Mouse (Mus musculus) liver, postnatal 0 days (tissue): Measurements from ENCODE around the gene Shmt2. TPM values are rescaled to one million over a fixed set of nuclear protein-coding genes. Genes with fewer than 3 reads are reported as not detected.
A peak's percentile ranks its signal among the peaks of the same experiment; 100 is the strongest.

ENCODE experiments used
- ATAC-seq: fragments of 200-750 bp; cut with Nextera tagmentation; 2 replicates; pipeline ENCODE4 v1.8.0; 2017; ENCODE audit warnings: mild to moderate bottlenecking, moderate library complexity
- DNase-seq: peaks from one replicate; pipeline ENCODE4 v3.0.0-alpha.2; 2016
- H3K27ac ChIP-seq: fragments of 300-500 bp; sonication (generic); 2 replicates; pipeline ENCODE4 v1.5.1; 2014; ENCODE audit warnings: antibody characterized with exemption, moderate library complexity, mild to moderate bottlenecking, low read depth
- H3K27me3 ChIP-seq: fragments of 300-500 bp; sonication (generic); 2 replicates; pipeline ENCODE4 v1.6.1; 2014; ENCODE audit warnings: low read length, control low read depth, mixed read lengths; ENCODE audit not compliant: insufficient read depth
- H3K36me3 ChIP-seq: fragments of 300-500 bp; sonication (generic); replicated peaks from 2 replicates; pipeline ENCODE4 v1.6.1; 2014; ENCODE audit warnings: mild to moderate bottlenecking, control low read depth, low read length, moderate library complexity, mixed read lengths; ENCODE audit not compliant: insufficient read depth
- H3K4me1 ChIP-seq: fragments of 300-500 bp; sonication (generic); 2 replicates; pipeline ENCODE4 v1.6.1; 2014; ENCODE audit warnings: antibody characterized with exemption, mild to moderate bottlenecking, control low read depth; ENCODE audit not compliant: insufficient read depth
- H3K4me2 ChIP-seq: fragments of 300-500 bp; sonication (generic); 2 replicates; pipeline ENCODE4 v1.6.1; 2014; ENCODE audit warnings: low read depth, mild to moderate bottlenecking, low read length, moderate library complexity, mixed read lengths
- H3K4me3 ChIP-seq: fragments of 300-500 bp; sonication (generic); 2 replicates; pipeline ENCODE4 v1.5.1; 2014; ENCODE audit warnings: low read depth, low read length
- H3K9ac ChIP-seq: fragments of 300-500 bp; sonication (generic); replicated peaks from 2 replicates; pipeline ENCODE4 v1.6.1; 2014; ENCODE audit warnings: mild to moderate bottlenecking, moderate library complexity
- H3K9me3 ChIP-seq: fragments of 300-500 bp; sonication (generic); 2 replicates; pipeline ENCODE4 v1.6.1; 2016; ENCODE audit warnings: mild to moderate bottlenecking, control low read depth, low read length, mixed read lengths
- CTCF ChIP-seq: sonication (generic); IDR thresholded peaks from 2 replicates; pipeline ENCODE4 v1.5.1; 2016; ENCODE audit warnings: antibody characterized with exemption, low read depth
- EP300 ChIP-seq: IDR thresholded peaks from 2 replicates; pipeline ENCODE4 v1.6.1; 2016; ENCODE audit warnings: antibody characterized with exemption, low read depth, mild to moderate bottlenecking
- WGBS: fragments of 180-500 bp; shearing (Covaris S2); extraction: QIAGEN DNeasy Blood & Tissue Kit; methylation state at CpG from one replicate; pipeline ENCODE4 v1.1.7; 2014; ENCODE audit not compliant: insufficient replicate concordance; 5-methylcytosine and 5-hydroxymethylcytosine counted together
- polyA plus RNA-seq: library from polyadenylated mRNA; unstranded; fragments of >200 nt; fragmentation: Nextera tagmentation; extraction: Ambion mirVana; gene quantifications from 2 replicates; pipeline ENCODE4 v1.2.1, GENCODE M21; 2015

Shmt2 gene
- polyA plus RNA-seq, 1 experiment from 2014 or later: 75.0 TPM

- Histone ChIP-seq H3K4me2 (no peak overlapping the region), H3K27me3 (no peaks in the 10 kb centered on the region), H3K9ac (no peak overlapping the region), H3K27ac (no peak overlapping the region), H3K36me3 (peaks cover 50% of the 10 kb centered on the region), H3K4me1 (no peaks in the 10 kb centered on the region), H3K4me3 (no peak overlapping the region), H3K9me3 (no peaks in the 10 kb centered on the region)
- 83% methylated on average over 20 of the region's 20 CpGs for WGBS
- TF ChIP-seq CTCF (no peak), EP300 (no peak)
- ATAC-seq (no peak), DNase-seq (no peak)
These were observed 22.1 kb upstream of the Shmt2 start for GRCm38 (mm10) chr10:127544375-127544774.

GRCm38 (mm10) chr10:127543916-127544315, 21.7 kb upstream of the Shmt2 start:
- no peak overlapping the region for H3K27ac ChIP-seq
- no peak overlapping the region for H3K9ac ChIP-seq
- H3K9me3 ChIP-seq: no peaks in the 10 kb centered on the region
- H3K36me3 ChIP-seq: peaks cover 49% of the 10 kb centered on the region
- no peak overlapping the region for H3K4me3 ChIP-seq
- TF ChIP-seq CTCF (no peak), EP300 (no peak)
- no peaks in the 10 kb centered on the region for H3K4me1 ChIP-seq
- H3K4me2 ChIP-seq: no peak overlapping the region
- H3K27me3 ChIP-seq: no peaks in the 10 kb centered on the region
- no peak for DNase-seq
- ATAC-seq: no peak
- 67% methylated on average over 3 of the region's 3 CpGs for WGBS

GRCm38 (mm10) chr10:127542720-127543119, 20.5 kb upstream of the Shmt2 start:
- Histone ChIP-seq H3K4me2 (no peak overlapping the region), H3K4me3 (no peak overlapping the region), H3K4me1 (no peaks in the 10 kb centered on the region), H3K27me3 (no peaks in the 10 kb centered on the region), H3K27ac (no peak overlapping the region), H3K36me3 (peaks cover 53% of the 10 kb centered on the region), H3K9ac (no peak overlapping the region), H3K9me3 (no peaks in the 10 kb centered on the region)
- 61% methylated on average over 6 of the region's 6 CpGs for WGBS
- DNase-seq (no peak), ATAC-seq (no peak)
- TF ChIP-seq EP300: no peak
- TF ChIP-seq CTCF: no peak

- H3K9ac ChIP-seq: no peak overlapping the region
- DNase-seq (no peak), ATAC-seq (no peak)
- no peak overlapping the region for H3K4me3 ChIP-seq
- no peaks in the 10 kb centered on the region for H3K9me3 ChIP-seq
- WGBS: 82% methylated on average over 13 of the region's 13 CpGs
- H3K4me1 ChIP-seq: no peaks in the 10 kb centered on the region
- H3K27ac ChIP-seq: no peak overlapping the region
- no peak overlapping the region for H3K4me2 ChIP-seq
- TF ChIP-seq CTCF: no peak
- TF ChIP-seq EP300: no peak
- peaks cover 53% of the 10 kb centered on the region for H3K36me3 ChIP-seq
- H3K27me3 ChIP-seq: no peaks in the 10 kb centered on the region; the same call in 1 of the 2 replicates
These were observed 19.8 kb upstream of the Shmt2 start for GRCm38 (mm10) chr10:127542084-127542483.

- Histone ChIP-seq H3K4me3 (no peak overlapping the region), H3K4me1 (no peaks in the 10 kb centered on the region), H3K36me3 (peaks cover 50% of the 10 kb centered on the region), H3K27ac (no peak overlapping the region), H3K9me3 (no peaks in the 10 kb centered on the region), H3K27me3 (peaks cover under 1% of the 10 kb centered on the region), H3K4me2 (no peak overlapping the region), H3K9ac (no peak overlapping the region)
- DNase-seq: no peak
- ATAC-seq: no peak
- no peak for TF ChIP-seq CTCF
- TF ChIP-seq EP300: no peak
- 84% methylated on average over 8 of the region's 8 CpGs for WGBS
These were observed 19.3 kb upstream of the Shmt2 start for GRCm38 (mm10) chr10:127541510-127541909.

GRCm38 (mm10) chr10:127537854-127538583, 15.8 kb upstream of the Shmt2 start:
- ATAC-seq (peak; percentile 35), DNase-seq (peak; percentile 78)
- H3K4me1 ChIP-seq: peaks cover 9% of the 10 kb centered on the region
- TF ChIP-seq CTCF: peak; percentile 96
- no peak for TF ChIP-seq EP300
- H3K4me3 ChIP-seq: no peak overlapping the region
- no peak overlapping the region for H3K27ac ChIP-seq
- no peak overlapping the region for H3K4me2 ChIP-seq
- peaks cover 28% of the 10 kb centered on the region for H3K36me3 ChIP-seq
- H3K27me3 ChIP-seq: peaks cover 36% of the 10 kb centered on the region
- H3K9me3 ChIP-seq: no peaks in the 10 kb centered on the region
- H3K9ac ChIP-seq: no peak overlapping the region
- whole genome bisulfite sequencing: 31% methylated on average over 7 of the region's 7 CpGs
